Mouse (Mus musculus) c-Kit-positive CD71-positive TER-119-negative erythroid progenitor cells, embryonic 14.5 days (primary cell): ENCODE data around the gene Spin2d.
"Not testable (repeated sequence)": the region's sequence is repeated elsewhere in the genome, so short reads cannot be mapped to it uniquely, and the experiment has no call there.

Source experiments
- DNase-seq: peaks from one replicate; pipeline ENCODE4 v3.0.0-alpha.2; 2013; ENCODE audit warnings: low read depth

Spin2d gene

GRCm38 (mm10) chrX:73176889-73177288, at the start of gene Spin2d:
Spin2d (minus strand) TSS chrX:73176989.
- DNase-seq, result not testable (repeated sequence)

- no peak for DNase-seq
Measured at GRCm38 (mm10) chrX:73225365-73225764, 48.6 kb upstream of the Spin2d start.

DNA sequence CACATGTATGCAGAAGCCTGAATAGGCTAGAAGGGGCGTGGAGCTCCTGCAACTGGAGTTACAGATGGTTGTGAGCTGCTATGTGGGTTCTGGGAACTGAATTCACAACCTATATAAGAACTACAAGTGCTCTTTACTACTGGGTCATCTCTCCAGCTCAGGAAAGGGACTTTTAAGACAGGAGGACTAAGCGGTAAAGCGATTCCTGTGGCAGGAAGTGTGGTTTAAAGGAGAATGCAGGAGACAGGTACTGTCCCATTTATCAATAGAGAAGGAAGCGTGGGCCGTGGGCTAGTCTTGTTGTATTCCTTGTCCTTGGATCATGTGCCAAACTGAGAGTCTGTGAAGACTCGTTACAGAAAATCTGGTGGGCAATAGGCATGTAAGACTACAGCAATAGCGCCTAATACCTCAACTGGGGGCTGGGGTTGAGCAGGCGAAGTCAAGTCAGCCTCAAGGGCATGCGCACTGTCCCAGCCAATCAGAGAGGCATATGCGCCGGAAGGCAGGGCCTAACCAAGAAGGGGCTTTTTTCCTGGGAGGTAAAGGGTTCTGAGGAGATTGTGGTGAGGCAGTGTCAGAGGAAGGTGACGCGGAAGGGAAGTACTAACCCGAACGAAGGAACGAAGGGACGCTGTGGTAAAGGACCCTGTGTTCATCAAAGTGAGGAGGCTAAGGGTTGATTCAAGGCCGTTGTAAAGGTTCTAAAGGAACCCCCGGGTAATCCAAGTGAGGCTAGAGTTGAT, 37.2 kb upstream of the Spin2d start, which contains the start of gene Xlr4b:
Xlr4b (plus strand) TSS at position 515 of the 746 bp plus-strand sequence.
- not testable (repeated sequence) for DNase-seq

DNA sequence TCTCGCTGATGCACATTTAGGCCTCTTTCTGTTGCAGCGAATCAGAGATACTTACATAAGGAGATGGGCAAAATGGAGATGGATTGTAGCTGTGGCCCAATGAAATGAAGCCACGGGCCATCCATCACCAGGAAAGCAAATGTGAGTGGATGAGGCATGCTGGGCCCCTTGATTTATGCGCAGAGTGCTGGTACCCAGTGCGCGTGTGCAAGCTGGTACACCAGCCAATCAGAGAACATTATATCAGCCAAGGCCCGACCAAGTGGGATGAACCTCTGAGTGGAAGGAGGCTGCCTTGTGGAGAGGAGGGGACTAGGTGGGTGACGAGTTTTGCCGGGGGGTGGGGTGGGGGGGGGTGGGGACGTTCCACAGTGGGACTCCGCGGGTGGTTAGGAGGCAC, 15.1 kb upstream of the Spin2d start, which contains the start of gene Xlr3b:
Xlr3b (plus strand) TSS at position 274 of the 400 bp plus-strand sequence.
- not testable (repeated sequence) for DNase-seq

GRCm38 (mm10) chrX:73149350-73149749, 27.4 kb downstream of the Spin2d start, which contains the start of gene DXBay18:
DXBay18 (minus strand) TSS chrX:73149450.
- not testable (repeated sequence) for DNase-seq

- not testable (repeated sequence) for DNase-seq
Measured at GRCm38 (mm10) chrX:73148496-73148895, 28.3 kb downstream of the Spin2d start, which contains the start of gene Xlr5b. Xlr5b (plus strand) TSS chrX:73148796.

- DNase-seq, result not testable (repeated sequence)
Measured at GRCm38 (mm10) chrX:73143218-73143618, 33.6 kb downstream of the Spin2d start.
